Mouse (Mus musculus): ENCODE results near the gene Apbb2. TPM values are rescaled to one million over a fixed set of nuclear protein-coding genes. Genes with fewer than 3 reads are reported as not detected.

Gene Apbb2
- polyA plus RNA-seq, 1 experiment from 2014 or later = 33.6 TPM

- WGBS = 57% methylated on average over 3 of the region's 3 CpGs
- no peaks in the 10 kb centered on the region for H3K27me3 ChIP-seq (replicated peaks)
- no peak overlapping the region for H3K9ac ChIP-seq
- no peaks in the 10 kb centered on the region for H3K9me3 ChIP-seq
- no peak overlapping the region for H3K4me3 ChIP-seq (replicated peaks)
- no peak overlapping the region for H3K27ac ChIP-seq
- H3K4me2 ChIP-seq = no peak overlapping the region
- ATAC-seq (ENCODE audit: insufficient read depth, low FRiP score, low read depth) = no peak
- H3K4me1 ChIP-seq = peaks cover 14% of the 10 kb centered on the region
- no peaks in the 10 kb centered on the region for H3K36me3 ChIP-seq
Measured at GRCm38 (mm10) chr5:66613725-66614124, 4.9 kb downstream of the Apbb2 start.

- Histone ChIP-seq H3K27ac (no peak overlapping the region), H3K4me3 (replicated peaks) (no peak overlapping the region), H3K4me2 (no peak overlapping the region), H3K36me3 (no peaks in the 10 kb centered on the region), H3K9ac (no peak overlapping the region), H3K4me1 (peaks cover 14% of the 10 kb centered on the region), H3K27me3 (replicated peaks) (no peaks in the 10 kb centered on the region), H3K9me3 (no peaks in the 10 kb centered on the region)
- no peak for ATAC-seq (ENCODE audit: insufficient read depth, low FRiP score, low read depth)
- WGBS = 76% methylated on average over 5 of the region's 5 CpGs
Measured at GRCm38 (mm10) chr5:66612964-66613363, 5.6 kb downstream of the Apbb2 start.

GRCm38 (mm10) chr5:66611851-66612250 lies 6.7 kb downstream of the Apbb2 start:
- peaks cover 17% of the 10 kb centered on the region for H3K4me1 ChIP-seq

GRCm38 (mm10) chr5:66611361-66611760 lies 7.2 kb downstream of the Apbb2 start:
- Histone ChIP-seq H3K27ac (no peak overlapping the region), H3K4me1 (peaks cover 15% of the 10 kb centered on the region), H3K9me3 (no peaks in the 10 kb centered on the region), H3K4me2 (no peak overlapping the region), H3K27me3 (replicated peaks) (no peaks in the 10 kb centered on the region), H3K9ac (no peak overlapping the region), H3K4me3 (replicated peaks) (no peak overlapping the region), H3K36me3 (no peaks in the 10 kb centered on the region)
- no peak for ATAC-seq (ENCODE audit: insufficient read depth, low FRiP score, low read depth)
- 88% methylated on average over 5 of the region's 5 CpGs for WGBS

More at GRCm38 (mm10) chr5:66611851-66612250, 6.7 kb downstream of the Apbb2 start:
- H3K4me3 ChIP-seq (replicated peaks) = no peak overlapping the region
- ATAC-seq (ENCODE audit: insufficient read depth, low FRiP score, low read depth) = no peak
- 56% methylated on average over 4 of the region's 4 CpGs for WGBS
- no peak overlapping the region for H3K4me2 ChIP-seq
- H3K36me3 ChIP-seq = no peaks in the 10 kb centered on the region
- no peaks in the 10 kb centered on the region for H3K9me3 ChIP-seq
- H3K27ac ChIP-seq = no peak overlapping the region
- H3K27me3 ChIP-seq (replicated peaks) = no peaks in the 10 kb centered on the region
- H3K9ac ChIP-seq = no peak overlapping the region

GRCm38 (mm10) chr5:66610270-66610669 lies 8.3 kb downstream of the Apbb2 start:
- Histone ChIP-seq H3K4me1 (peaks cover 15% of the 10 kb centered on the region), H3K36me3 (no peaks in the 10 kb centered on the region), H3K4me3 (replicated peaks) (no peak overlapping the region), H3K9ac (no peak overlapping the region), H3K27me3 (replicated peaks) (no peaks in the 10 kb centered on the region), H3K27ac (no peak overlapping the region), H3K4me2 (no peak overlapping the region), H3K9me3 (no peaks in the 10 kb centered on the region)
- ATAC-seq (ENCODE audit: insufficient read depth, low FRiP score, low read depth) = no peak
- 83% methylated on average over 12 of the region's 12 CpGs for WGBS

- H3K4me2 ChIP-seq = no peak overlapping the region
- H3K27ac ChIP-seq = no peak overlapping the region
- H3K4me1 ChIP-seq = peaks cover 16% of the 10 kb centered on the region
- H3K36me3 ChIP-seq = no peaks in the 10 kb centered on the region
- 54% methylated on average over 7 of the region's 7 CpGs for WGBS
- no peak overlapping the region for H3K9ac ChIP-seq
- no peaks in the 10 kb centered on the region for H3K27me3 ChIP-seq (replicated peaks)
- no peak for ATAC-seq (ENCODE audit: insufficient read depth, low FRiP score, low read depth)
- no peaks in the 10 kb centered on the region for H3K9me3 ChIP-seq
- H3K4me3 ChIP-seq (replicated peaks) = no peak overlapping the region
Measured at GRCm38 (mm10) chr5:66609306-66609705, 9.3 kb downstream of the Apbb2 start.

GRCm38 (mm10) chr5:66607801-66608200 lies 10.8 kb downstream of the Apbb2 start:
- Histone ChIP-seq H3K27ac (no peak overlapping the region), H3K4me1 (peaks cover 16% of the 10 kb centered on the region; the same call in 1 of the 2 replicates), H3K4me2 (no peak overlapping the region), H3K9me3 (no peaks in the 10 kb centered on the region), H3K9ac (no peak overlapping the region), H3K36me3 (no peaks in the 10 kb centered on the region), H3K4me3 (replicated peaks) (no peak overlapping the region), H3K27me3 (replicated peaks) (no peaks in the 10 kb centered on the region)
- 86% methylated on average over 10 of the region's 10 CpGs for WGBS
- no peak for ATAC-seq (ENCODE audit: insufficient read depth, low FRiP score, low read depth)

GRCm38 (mm10) chr5:66607201-66607600 lies 11.4 kb downstream of the Apbb2 start:
- Histone ChIP-seq H3K36me3 (no peaks in the 10 kb centered on the region), H3K9ac (no peak overlapping the region), H3K4me3 (replicated peaks) (no peak overlapping the region), H3K27ac (no peak overlapping the region), H3K4me1 (peaks cover 17% of the 10 kb centered on the region; the same call in 1 of the 2 replicates), H3K4me2 (no peak overlapping the region), H3K27me3 (replicated peaks) (no peaks in the 10 kb centered on the region), H3K9me3 (no peaks in the 10 kb centered on the region)
- ATAC-seq (ENCODE audit: insufficient read depth, low FRiP score, low read depth) = no peak
- 65% methylated on average over 4 of the region's 4 CpGs for WGBS

- H3K9me3 ChIP-seq = no peaks in the 10 kb centered on the region
- no peak for ATAC-seq (ENCODE audit: insufficient read depth, low FRiP score, low read depth)
- no peak overlapping the region for H3K4me3 ChIP-seq (replicated peaks)
- peaks cover 17% of the 10 kb centered on the region; the same call in 1 of the 2 replicates for H3K4me1 ChIP-seq
- no peak overlapping the region for H3K9ac ChIP-seq
- no peaks in the 10 kb centered on the region for H3K36me3 ChIP-seq
- WGBS = 87% methylated on average over 11 of the region's 11 CpGs
- H3K27me3 ChIP-seq (replicated peaks) = no peaks in the 10 kb centered on the region
- no peak overlapping the region for H3K4me2 ChIP-seq
- no peak overlapping the region for H3K27ac ChIP-seq
Measured at GRCm38 (mm10) chr5:66605636-66606035, 12.9 kb downstream of the Apbb2 start.

- H3K4me3 ChIP-seq (replicated peaks) = no peak overlapping the region
- no peak for ATAC-seq (ENCODE audit: insufficient read depth, low FRiP score, low read depth)
- no peaks in the 10 kb centered on the region for H3K9me3 ChIP-seq
- no peak overlapping the region for H3K4me2 ChIP-seq
- no peak overlapping the region for H3K27ac ChIP-seq
- no peaks in the 10 kb centered on the region for H3K27me3 ChIP-seq (replicated peaks)
- H3K9ac ChIP-seq = no peak overlapping the region
- 66% methylated on average over 4 of the region's 4 CpGs for WGBS
- no peaks in the 10 kb centered on the region for H3K36me3 ChIP-seq
- peaks cover 15% of the 10 kb centered on the region; the same call in 1 of the 2 replicates for H3K4me1 ChIP-seq
Measured at GRCm38 (mm10) chr5:66604423-66604822, 14.2 kb downstream of the Apbb2 start.

GRCm38 (mm10) chr5:66603746-66604145 lies 14.8 kb downstream of the Apbb2 start:
- H3K4me1 ChIP-seq = peaks cover 15% of the 10 kb centered on the region; the same call in 1 of the 2 replicates
- no peak overlapping the region for H3K27ac ChIP-seq
- no peak overlapping the region for H3K9ac ChIP-seq
- no peak for ATAC-seq (ENCODE audit: insufficient read depth, low FRiP score, low read depth)
- H3K9me3 ChIP-seq = no peaks in the 10 kb centered on the region
- no peaks in the 10 kb centered on the region for H3K36me3 ChIP-seq
- H3K4me3 ChIP-seq (replicated peaks) = no peak overlapping the region
- 36% methylated on average over 8 of the region's 8 CpGs for WGBS
- no peak overlapping the region for H3K4me2 ChIP-seq
- H3K27me3 ChIP-seq (replicated peaks) = no peaks in the 10 kb centered on the region

- Histone ChIP-seq H3K4me1 (peaks cover 15% of the 10 kb centered on the region; the same call in 1 of the 2 replicates), H3K27me3 (replicated peaks) (no peaks in the 10 kb centered on the region), H3K36me3 (no peaks in the 10 kb centered on the region), H3K27ac (no peak overlapping the region), H3K9me3 (no peaks in the 10 kb centered on the region), H3K4me3 (replicated peaks) (no peak overlapping the region), H3K9ac (no peak overlapping the region), H3K4me2 (no peak overlapping the region)
- 22% methylated on average over 7 of the region's 7 CpGs for WGBS
- ATAC-seq (ENCODE audit: insufficient read depth, low FRiP score, low read depth) = no peak; the same call in 1 of the 2 replicates
Measured at GRCm38 (mm10) chr5:66603223-66603622, 15.4 kb downstream of the Apbb2 start.

GRCm38 (mm10) chr5:66602287-66602820 lies 16.2 kb downstream of the Apbb2 start:
- no peaks in the 10 kb centered on the region for H3K36me3 ChIP-seq
- no peak overlapping the region for H3K4me3 ChIP-seq (replicated peaks)
- 29% methylated on average over 9 of the region's 9 CpGs for WGBS
- H3K27me3 ChIP-seq (replicated peaks) = no peaks in the 10 kb centered on the region
- no peak for ATAC-seq (ENCODE audit: insufficient read depth, low FRiP score, low read depth)
- peaks cover 10% of the 10 kb centered on the region; the same call in 1 of the 2 replicates for H3K4me1 ChIP-seq
- H3K9ac ChIP-seq = no peak overlapping the region
- no peaks in the 10 kb centered on the region for H3K9me3 ChIP-seq
- no peak overlapping the region for H3K4me2 ChIP-seq
- H3K27ac ChIP-seq = no peak overlapping the region

Data from stomach, embryonic 15.5 days (tissue).